Mouse (Mus musculus): ENCODE results near the gene Rgs9. TPM values are rescaled to one million over a fixed set of nuclear protein-coding genes. Genes with fewer than 3 reads are reported as not detected.

The Rgs9 gene
- polyA plus RNA-seq, 1 experiment from 2014 or later, result 9.7 TPM

GRCm38 (mm10) chr11:109260561-109260960 lies 37.4 kb downstream of the Rgs9 start:
- no peak for DNase-seq
- ATAC-seq (ENCODE audit: low FRiP score, low TSS enrichment), result no peak
- H3K27ac ChIP-seq (replicated peaks; ENCODE audit: low read depth, low read length), result no peak overlapping the region
- H3K9ac ChIP-seq (replicated peaks; ENCODE audit: low read length), result no peak overlapping the region
- no peaks in the 10 kb centered on the region for H3K27me3 ChIP-seq (ENCODE audit: control insufficient read depth, insufficient read depth, low read length)
- 95% methylated on average over 7 of the region's 7 CpGs for WGBS
- no peak overlapping the region for H3K4me2 ChIP-seq (ENCODE audit: low read length)
- no peaks in the 10 kb centered on the region for H3K4me1 ChIP-seq (ENCODE audit: control insufficient read depth, insufficient read depth, low read length)
- H3K36me3 ChIP-seq (ENCODE audit: control insufficient read depth, insufficient read depth, low read length), result peaks cover 4% of the 10 kb centered on the region; the same call in 1 of the 2 replicates
- no peak overlapping the region for H3K4me3 ChIP-seq (replicated peaks; ENCODE audit: low read depth, low read length)
- H3K9me3 ChIP-seq (ENCODE audit: control insufficient read depth, low read length), result no peaks in the 10 kb centered on the region

- Histone ChIP-seq H3K4me3 (replicated peaks; ENCODE audit: low read depth, low read length) (no peak overlapping the region), H3K36me3 (ENCODE audit: control insufficient read depth, insufficient read depth, low read length) (peaks cover 4% of the 10 kb centered on the region; the same call in 1 of the 2 replicates), H3K4me1 (ENCODE audit: control insufficient read depth, insufficient read depth, low read length) (no peaks in the 10 kb centered on the region), H3K4me2 (ENCODE audit: low read length) (no peak overlapping the region), H3K9me3 (ENCODE audit: control insufficient read depth, low read length) (no peaks in the 10 kb centered on the region), H3K27me3 (ENCODE audit: control insufficient read depth, insufficient read depth, low read length) (no peaks in the 10 kb centered on the region), H3K27ac (replicated peaks; ENCODE audit: low read depth, low read length) (no peak overlapping the region), H3K9ac (replicated peaks; ENCODE audit: low read length) (no peak overlapping the region)
- ATAC-seq (ENCODE audit: low FRiP score, low TSS enrichment), result no peak
- peak; percentile 36 for DNase-seq
- WGBS, result 83% methylated on average over 32 of the region's 32 CpGs
Measured at GRCm38 (mm10) chr11:109258941-109259910, 38.7 kb downstream of the Rgs9 start.

DNA sequence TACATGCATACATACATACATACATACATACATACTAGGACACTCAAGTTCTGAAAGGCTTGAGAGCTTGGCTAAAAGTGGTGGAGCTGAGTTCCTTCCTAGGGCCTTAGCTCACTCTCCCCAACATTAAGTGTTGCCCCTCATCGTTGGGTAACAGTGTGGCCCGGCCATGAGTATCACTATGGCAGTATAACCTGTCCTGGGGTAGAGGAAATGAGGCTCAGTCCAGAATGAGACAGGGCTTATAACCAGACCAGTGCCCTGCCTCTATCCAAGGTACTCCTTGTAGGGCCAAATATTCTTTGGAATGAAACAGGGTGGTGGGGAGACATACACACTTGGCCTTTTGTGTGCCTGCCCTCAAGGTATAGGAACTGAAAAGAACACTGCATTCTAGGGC lies 40.1 kb downstream of the Rgs9 start:
- H3K9ac ChIP-seq (replicated peaks; ENCODE audit: low read length), result no peak overlapping the region
- no peak overlapping the region for H3K4me2 ChIP-seq (ENCODE audit: low read length)
- H3K36me3 ChIP-seq (ENCODE audit: control insufficient read depth, insufficient read depth, low read length), result peaks cover 4% of the 10 kb centered on the region; the same call in 1 of the 2 replicates
- no peak for DNase-seq
- H3K27ac ChIP-seq (replicated peaks; ENCODE audit: low read depth, low read length), result no peak overlapping the region
- no peaks in the 10 kb centered on the region for H3K4me1 ChIP-seq (ENCODE audit: control insufficient read depth, insufficient read depth, low read length)
- no peaks in the 10 kb centered on the region for H3K27me3 ChIP-seq (ENCODE audit: control insufficient read depth, insufficient read depth, low read length)
- ATAC-seq (ENCODE audit: low FRiP score, low TSS enrichment), result no peak
- no peaks in the 10 kb centered on the region for H3K9me3 ChIP-seq (ENCODE audit: control insufficient read depth, low read length)
- no peak overlapping the region for H3K4me3 ChIP-seq (replicated peaks; ENCODE audit: low read depth, low read length)
- WGBS, result 89% methylated on average over 2 of the region's 2 CpGs

DNA sequence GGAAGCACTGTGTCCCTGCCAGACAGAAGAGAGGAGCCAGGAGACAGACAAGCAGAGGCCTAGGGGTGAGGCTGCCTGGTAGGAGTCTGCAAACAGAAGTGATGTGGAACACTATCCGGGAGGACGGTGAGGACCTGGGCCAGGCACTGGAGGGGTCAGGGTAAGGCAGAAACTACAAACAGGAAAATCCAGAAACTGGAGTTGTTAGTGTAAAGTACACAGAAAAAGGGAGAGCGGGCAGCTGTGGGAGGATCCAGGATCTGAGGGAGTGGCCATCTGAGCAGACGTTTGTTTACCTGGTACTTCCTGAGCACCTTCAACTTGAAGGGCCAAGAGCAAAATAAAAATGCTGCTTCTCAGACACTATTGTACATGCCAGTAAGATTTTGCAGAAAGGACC lies 42.9 kb downstream of the Rgs9 start:
- ATAC-seq (ENCODE audit: low FRiP score, low TSS enrichment) (no peak), DNase-seq (no peak)
- Histone ChIP-seq H3K4me3 (replicated peaks; ENCODE audit: low read depth, low read length) (no peak overlapping the region), H3K36me3 (ENCODE audit: control insufficient read depth, insufficient read depth, low read length) (peaks cover 4% of the 10 kb centered on the region; the same call in 1 of the 2 replicates), H3K9ac (replicated peaks; ENCODE audit: low read length) (no peak overlapping the region), H3K4me1 (ENCODE audit: control insufficient read depth, insufficient read depth, low read length) (no peaks in the 10 kb centered on the region), H3K27me3 (ENCODE audit: control insufficient read depth, insufficient read depth, low read length) (no peaks in the 10 kb centered on the region), H3K27ac (replicated peaks; ENCODE audit: low read depth, low read length) (no peak overlapping the region), H3K4me2 (ENCODE audit: low read length) (no peak overlapping the region), H3K9me3 (ENCODE audit: control insufficient read depth, low read length) (no peaks in the 10 kb centered on the region)
- WGBS, result 92% methylated on average over 4 of the region's 4 CpGs

- Histone ChIP-seq H3K9me3 (ENCODE audit: control insufficient read depth, low read length) (no peaks in the 10 kb centered on the region), H3K4me1 (ENCODE audit: control insufficient read depth, insufficient read depth, low read length) (no peaks in the 10 kb centered on the region), H3K36me3 (ENCODE audit: control insufficient read depth, insufficient read depth, low read length) (no peaks in the 10 kb centered on the region), H3K27me3 (ENCODE audit: control insufficient read depth, insufficient read depth, low read length) (no peaks in the 10 kb centered on the region), H3K9ac (replicated peaks; ENCODE audit: low read length) (no peak overlapping the region), H3K27ac (replicated peaks; ENCODE audit: low read depth, low read length) (no peak overlapping the region), H3K4me2 (ENCODE audit: low read length) (no peak overlapping the region), H3K4me3 (replicated peaks; ENCODE audit: low read depth, low read length) (no peak overlapping the region)
- no peak for DNase-seq
- no peak for ATAC-seq (ENCODE audit: low FRiP score, low TSS enrichment)
- 64% methylated on average over 5 of the region's 5 CpGs for WGBS
Measured at GRCm38 (mm10) chr11:109252483-109252882, 45.4 kb downstream of the Rgs9 start.

- H3K9me3 ChIP-seq (ENCODE audit: control insufficient read depth, low read length), result no peaks in the 10 kb centered on the region
- WGBS, result 84% methylated on average over 4 of the region's 4 CpGs
- no peaks in the 10 kb centered on the region for H3K27me3 ChIP-seq (ENCODE audit: control insufficient read depth, insufficient read depth, low read length)
- no peak overlapping the region for H3K4me2 ChIP-seq (ENCODE audit: low read length)
- H3K27ac ChIP-seq (replicated peaks; ENCODE audit: low read depth, low read length), result no peak overlapping the region
- H3K36me3 ChIP-seq (ENCODE audit: control insufficient read depth, insufficient read depth, low read length), result no peaks in the 10 kb centered on the region
- H3K4me3 ChIP-seq (replicated peaks; ENCODE audit: low read depth, low read length), result no peak overlapping the region
- DNase-seq, result no peak
- no peaks in the 10 kb centered on the region for H3K4me1 ChIP-seq (ENCODE audit: control insufficient read depth, insufficient read depth, low read length)
- no peak for ATAC-seq (ENCODE audit: low FRiP score, low TSS enrichment)
- H3K9ac ChIP-seq (replicated peaks; ENCODE audit: low read length), result no peak overlapping the region
Measured at GRCm38 (mm10) chr11:109250566-109250965, 47.4 kb downstream of the Rgs9 start.

- H3K4me2 ChIP-seq (ENCODE audit: low read length), result no peak overlapping the region
- no peak overlapping the region for H3K4me3 ChIP-seq (replicated peaks; ENCODE audit: low read depth, low read length)
- H3K4me1 ChIP-seq (ENCODE audit: control insufficient read depth, insufficient read depth, low read length), result peaks cover 4% of the 10 kb centered on the region; the same call in 1 of the 2 replicates
- no peaks in the 10 kb centered on the region for H3K27me3 ChIP-seq (ENCODE audit: control insufficient read depth, insufficient read depth, low read length)
- no peak overlapping the region for H3K9ac ChIP-seq (replicated peaks; ENCODE audit: low read length)
- H3K36me3 ChIP-seq (ENCODE audit: control insufficient read depth, insufficient read depth, low read length), result no peaks in the 10 kb centered on the region
- H3K9me3 ChIP-seq (ENCODE audit: control insufficient read depth, low read length), result no peaks in the 10 kb centered on the region
- DNase-seq (no peak), ATAC-seq (ENCODE audit: low FRiP score, low TSS enrichment) (no peak)
- no peak overlapping the region for H3K27ac ChIP-seq (replicated peaks; ENCODE audit: low read depth, low read length)
- 83% methylated on average over 3 of the region's 3 CpGs for WGBS
Measured at GRCm38 (mm10) chr11:109246920-109247319, 51.0 kb downstream of the Rgs9 start.

DNA sequence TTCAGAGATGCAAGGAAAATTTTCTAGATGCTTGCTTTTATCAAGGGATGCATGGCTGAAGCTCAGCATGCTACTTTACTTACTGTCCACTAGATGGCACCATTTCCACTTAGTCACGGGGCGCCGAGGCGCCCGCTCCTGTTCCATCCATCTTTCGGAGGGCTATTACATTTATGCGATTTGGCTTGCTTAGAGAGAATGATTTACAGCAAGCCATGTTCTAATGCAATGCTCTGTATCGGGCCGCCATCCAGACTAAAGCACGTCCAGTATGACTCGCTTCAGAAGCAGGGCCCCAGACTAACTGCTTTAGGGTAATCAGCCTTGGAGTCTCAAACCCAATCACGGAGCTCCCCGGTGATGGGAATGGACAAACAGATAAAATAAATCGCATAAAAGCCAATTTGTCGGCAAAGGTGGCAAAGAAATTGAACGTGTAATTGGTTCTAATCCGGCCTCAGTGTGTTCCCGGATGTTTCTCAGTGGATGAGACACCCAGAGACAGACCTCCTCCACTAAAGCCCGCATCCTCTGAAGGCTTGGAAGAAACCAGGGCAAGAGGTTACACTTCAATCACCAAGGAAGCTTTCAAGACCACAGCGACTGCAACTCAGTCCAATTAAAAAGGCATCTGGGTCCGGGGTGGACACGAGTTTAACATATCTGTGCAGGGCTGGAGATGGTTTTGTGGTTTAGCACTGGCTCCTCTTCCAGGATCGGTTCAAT lies 53.1 kb downstream of the Rgs9 start:
- DNase-seq (peak; percentile 94), ATAC-seq (ENCODE audit: low FRiP score, low TSS enrichment) (peak; percentile 70; the same call in 1 of the 2 replicates)
- no peaks in the 10 kb centered on the region; the same call in 1 of the 2 replicates for H3K36me3 ChIP-seq (ENCODE audit: control insufficient read depth, insufficient read depth, low read length)
- H3K9ac ChIP-seq (replicated peaks; ENCODE audit: low read length), result peak overlapping the region; percentile 42; the same call in 1 of the 2 replicates
- peaks cover 4% of the 10 kb centered on the region; the same call in 1 of the 2 replicates for H3K4me1 ChIP-seq (ENCODE audit: control insufficient read depth, insufficient read depth, low read length)
- WGBS, result 27% methylated on average over 23 of the region's 23 CpGs
- peak overlapping the region; percentile 38 for H3K4me2 ChIP-seq (ENCODE audit: low read length)
- no peaks in the 10 kb centered on the region for H3K9me3 ChIP-seq (ENCODE audit: control insufficient read depth, low read length)
- H3K4me3 ChIP-seq (replicated peaks; ENCODE audit: low read depth, low read length), result no peak overlapping the region
- no peaks in the 10 kb centered on the region for H3K27me3 ChIP-seq (ENCODE audit: control insufficient read depth, insufficient read depth, low read length)
- H3K27ac ChIP-seq (replicated peaks; ENCODE audit: low read depth, low read length), result peak overlapping the region; percentile 63

Measured in midbrain, embryonic 14.5 days (tissue).